Mouse (Mus musculus) cerebellum, adult 2 months (tissue): ENCODE results near the gene Tnfaip1.

ENCODE experiments used
- CTCF ChIP-seq: fragments of 200-500 bp; IDR thresholded peaks from 2 replicates; pipeline ENCODE4 v1.5.1; 2011; ENCODE audit warnings: low read depth, mild to moderate bottlenecking, control low read depth, low read length, moderate library complexity, borderline replicate concordance; ENCODE audit not compliant: insufficient read depth
- POLR2A ChIP-seq: fragments of 200-500 bp; IDR thresholded peaks from 2 replicates; pipeline ENCODE4 v1.6.1; 2011; ENCODE audit warnings: low read length, control low read depth, borderline replicate concordance; ENCODE audit not compliant: insufficient read depth

- no peak for TF ChIP-seq CTCF
- peak; percentile 94 for TF ChIP-seq POLR2A
Measured at GRCm38 (mm10) chr11:78497544-78498522, 38.3 kb downstream of the Tnfaip1 start, which contains the start of gene Sarm1.
